Mouse (Mus musculus) ES-Bruce4 (cell line): ENCODE results near the gene Arl5a.

Experiments
- CTCF ChIP-seq: IDR thresholded peaks from one replicate; pipeline ENCODE4 v1.8.1; 2011; ENCODE audit warnings: low read depth, low read length
- EP300 ChIP-seq: IDR thresholded peaks from 2 replicates; pipeline ENCODE4 v1.6.1; 2011; ENCODE audit warnings: low read depth, low read length; ENCODE audit not compliant: insufficient read depth

DNA sequence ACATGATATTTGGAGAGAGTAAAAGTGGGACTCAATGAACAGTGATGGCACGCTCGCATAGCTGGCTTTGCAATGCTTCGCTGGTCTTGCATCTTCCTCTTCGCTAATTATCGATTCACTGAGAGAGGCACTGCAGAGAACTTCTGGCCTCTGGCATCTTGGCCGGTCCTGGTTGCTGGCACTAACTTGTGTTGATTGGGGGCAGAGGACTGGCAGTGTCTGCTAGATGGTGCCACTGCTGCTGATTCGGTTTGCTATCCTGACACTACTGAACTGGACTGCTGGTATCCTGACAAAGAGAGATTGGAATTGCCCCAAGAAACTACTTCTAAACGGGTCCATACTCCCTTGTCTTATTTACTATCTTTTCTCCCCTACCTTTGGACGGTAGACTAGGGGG, 63.6 kb downstream of the Arl5a start:
- TF ChIP-seq CTCF: no peak
- TF ChIP-seq EP300: no peak
